Mouse (Mus musculus): ENCODE data around the gene Tas2r134.

- TF ChIP-seq POLR2A (IDR thresholded peaks at IDR 0.05; ENCODE audit: insufficient read depth, low read depth, low read length) (no peak), CTCF (IDR thresholded peaks at IDR 0.05; ENCODE audit: insufficient read depth, low read depth, low read length) (no peak)
Observed at GRCm38 (mm10) chr2:51637681-51638080, 10.4 kb downstream of the Tas2r134 start.
